Mouse (Mus musculus) liver, embryonic 11.5 days (tissue): ENCODE data around the gene Pak1. TPM values are rescaled to one million over a fixed set of nuclear protein-coding genes. Genes with fewer than 3 reads are reported as not detected.
"Not testable (repeated sequence)": the region's sequence is repeated elsewhere in the genome, so short reads cannot be mapped to it uniquely, and the experiment has no call there.

Experiments
- ATAC-seq: fragments of 200-750 bp; cut with Nextera tagmentation; replicated peaks from 2 replicates; pipeline ENCODE4 v1.8.0; 2017; ENCODE audit warnings: moderate number of reproducible peaks, mild to moderate bottlenecking, moderate TSS enrichment, moderate library complexity; ENCODE audit not compliant: low FRiP score
- DNase-seq: peaks from one replicate; pipeline ENCODE4 v3.0.0-alpha.2; 2017; ENCODE audit warnings: low spot score
- H3K27ac ChIP-seq: fragments of 300-500 bp; sonication (generic); 2 replicates; pipeline ENCODE4 v1.5.1; 2014; ENCODE audit warnings: mild to moderate bottlenecking, low read depth, low read length, control low read depth
- H3K27me3 ChIP-seq: fragments of 300-500 bp; sonication (generic); replicated peaks from 2 replicates; pipeline ENCODE4 v1.6.1; 2014; ENCODE audit warnings: low read length, mixed read lengths; ENCODE audit not compliant: control insufficient read depth, insufficient read depth
- H3K36me3 ChIP-seq: fragments of 300-500 bp; sonication (generic); 2 replicates; pipeline ENCODE4 v1.6.1; 2014; ENCODE audit warnings: mild to moderate bottlenecking, low read length, moderate library complexity, mixed read lengths; ENCODE audit not compliant: control insufficient read depth, insufficient read depth
- H3K4me1 ChIP-seq: fragments of 300-500 bp; sonication (generic); replicated peaks from 2 replicates; pipeline ENCODE4 v1.6.1; 2014; ENCODE audit warnings: low read length, mixed read lengths; ENCODE audit not compliant: control insufficient read depth, insufficient read depth
- H3K4me2 ChIP-seq: fragments of 300-500 bp; sonication (generic); 2 replicates; pipeline ENCODE4 v1.6.1; 2014; ENCODE audit warnings: mild to moderate bottlenecking, control low read depth, moderate library complexity
- H3K4me3 ChIP-seq: fragments of 300-500 bp; sonication (generic); 2 replicates; pipeline ENCODE4 v1.5.1; 2014; ENCODE audit warnings: low read depth, low read length, control low read depth
- H3K9ac ChIP-seq: fragments of 300-500 bp; sonication (generic); 2 replicates; pipeline ENCODE4 v1.6.1; 2014; ENCODE audit warnings: low read depth, low read length, control low read depth
- H3K9me3 ChIP-seq: fragments of 300-500 bp; sonication (generic); 2 replicates; pipeline ENCODE4 v1.6.1; 2016; ENCODE audit warnings: low read length, inconsistent platforms, mixed read lengths; ENCODE audit not compliant: control insufficient read depth
- WGBS: fragments of 180-500 bp; shearing (Covaris S2); extraction: QIAGEN DNeasy Blood & Tissue Kit; methylation state at CpG from one replicate; pipeline ENCODE4 v1.1.7; 2014; 5-methylcytosine and 5-hydroxymethylcytosine counted together
- polyA plus RNA-seq: library from polyadenylated mRNA; unstranded; fragments of >200 nt; fragmentation: Nextera tagmentation; extraction: Ambion mirVana; gene quantifications from 2 replicates; pipeline ENCODE4 v1.2.1, GENCODE M21; 2014

Gene Pak1
- polyA plus RNA-seq, 1 experiment from 2014 or later, result 15.4 TPM

GRCm38 (mm10) chr7:97846539-97846938 is 58.2 kb downstream of the Pak1 start:
- no peaks in the 10 kb centered on the region for H3K27me3 ChIP-seq
- DNase-seq, result no peak
- H3K9me3 ChIP-seq, result no peaks in the 10 kb centered on the region
- ATAC-seq, result no peak
- H3K4me1 ChIP-seq, result peaks cover 7% of the 10 kb centered on the region
- H3K4me2 ChIP-seq, result no peak overlapping the region
- no peak overlapping the region for H3K9ac ChIP-seq
- no peak overlapping the region for H3K4me3 ChIP-seq
- H3K27ac ChIP-seq, result no peak overlapping the region
- no peaks in the 10 kb centered on the region for H3K36me3 ChIP-seq

DNA sequence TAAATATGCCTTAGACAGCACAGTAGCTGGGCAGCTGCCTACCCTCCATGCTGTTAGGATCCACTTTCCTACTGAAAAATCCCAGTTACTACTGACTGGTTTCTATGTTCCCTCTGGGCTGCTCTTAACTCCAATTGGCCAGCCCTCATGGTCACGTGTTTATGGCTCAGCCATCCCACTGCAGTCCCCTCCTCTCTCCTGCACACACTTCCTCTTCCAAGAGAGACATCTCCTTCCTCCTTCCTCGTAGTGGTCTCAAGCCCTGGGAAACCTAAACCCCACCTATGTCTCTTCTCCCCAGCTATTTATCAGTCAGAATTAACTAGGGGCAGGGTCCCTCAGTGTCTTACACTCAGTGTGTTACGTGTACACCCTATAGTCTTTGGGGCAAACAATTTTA is 61.2 kb downstream of the Pak1 start:
- not testable (repeated sequence) for ATAC-seq, H3K4me3 ChIP-seq, H3K4me1 ChIP-seq, H3K9ac ChIP-seq, H3K27me3 ChIP-seq, H3K27ac ChIP-seq, H3K4me2 ChIP-seq, H3K9me3 ChIP-seq, H3K36me3 ChIP-seq, DNase-seq
- 51% methylated on average over 3 of the region's 3 CpGs for WGBS

GRCm38 (mm10) chr7:97850331-97850730 is 62.0 kb downstream of the Pak1 start:
- Histone ChIP-seq H3K27me3 (no peaks in the 10 kb centered on the region), H3K4me1 (no peaks in the 10 kb centered on the region), H3K36me3 (no peaks in the 10 kb centered on the region), H3K4me3 (no peak overlapping the region), H3K27ac (no peak overlapping the region), H3K9me3 (no peaks in the 10 kb centered on the region), H3K9ac (no peak overlapping the region), H3K4me2 (no peak overlapping the region)
- WGBS, result 81% methylated on average over 3 of the region's 3 CpGs
- no peak for DNase-seq
- ATAC-seq, result no peak

DNA sequence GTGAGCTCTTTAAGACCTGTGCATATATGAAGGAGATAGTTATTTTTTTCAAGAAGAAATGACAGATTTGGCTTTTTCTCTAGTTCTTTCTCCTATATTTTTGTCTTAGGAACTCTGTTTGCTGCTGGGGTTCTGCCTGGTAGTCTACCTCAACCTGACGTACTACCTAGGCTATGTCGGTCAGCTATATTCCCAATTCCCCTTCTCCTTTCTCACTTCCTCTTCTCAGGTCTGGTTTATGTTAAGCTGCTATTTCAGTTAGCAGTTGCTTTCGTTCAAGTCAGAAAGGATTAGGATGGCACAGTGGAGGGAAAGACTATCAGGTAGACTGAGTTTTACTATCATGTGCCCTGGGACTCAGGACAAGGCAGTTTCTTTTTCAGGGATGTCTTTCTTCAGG is 75.2 kb downstream of the Pak1 start:
- WGBS, result 52% methylated on average over 3 of the region's 3 CpGs
- H3K4me1 ChIP-seq, result no peaks in the 10 kb centered on the region
- no peaks in the 10 kb centered on the region for H3K9me3 ChIP-seq
- no peak overlapping the region for H3K4me3 ChIP-seq
- no peak overlapping the region for H3K9ac ChIP-seq
- no peaks in the 10 kb centered on the region for H3K27me3 ChIP-seq
- H3K27ac ChIP-seq, result no peak overlapping the region
- ATAC-seq (no peak), DNase-seq (no peak)
- no peaks in the 10 kb centered on the region for H3K36me3 ChIP-seq
- H3K4me2 ChIP-seq, result no peak overlapping the region

- no peak for DNase-seq
- no peaks in the 10 kb centered on the region for H3K27me3 ChIP-seq
- H3K9me3 ChIP-seq, result no peaks in the 10 kb centered on the region
- H3K4me2 ChIP-seq, result no peak overlapping the region
- ATAC-seq, result no peak
- H3K4me1 ChIP-seq, result no peaks in the 10 kb centered on the region
- 59% methylated on average over 1 of the region's 1 CpGs for WGBS
- no peak overlapping the region for H3K9ac ChIP-seq
- no peak overlapping the region for H3K27ac ChIP-seq
- no peak overlapping the region for H3K4me3 ChIP-seq
- H3K36me3 ChIP-seq, result no peaks in the 10 kb centered on the region
These were observed 76.2 kb downstream of the Pak1 start for GRCm38 (mm10) chr7:97864531-97864930.

DNA sequence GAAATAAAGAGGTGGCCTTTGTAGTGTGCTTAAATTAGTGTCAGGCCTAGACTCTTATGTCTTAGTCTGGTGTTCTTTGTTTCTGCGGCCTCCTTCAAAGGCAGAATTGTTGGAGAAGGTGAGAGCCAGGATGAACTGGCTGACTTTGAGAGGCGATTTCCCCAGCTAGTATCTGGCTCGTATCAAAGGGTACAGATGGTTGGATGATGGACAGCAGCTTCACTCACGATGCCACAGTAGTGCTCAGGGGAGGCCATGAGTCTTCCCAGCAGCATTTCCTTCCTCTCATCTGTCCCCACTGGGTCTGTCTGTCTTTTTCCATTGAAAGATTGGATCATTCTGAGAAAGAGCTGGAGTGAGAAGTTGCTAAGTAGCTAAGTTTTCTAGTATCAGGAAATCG is 79.5 kb downstream of the Pak1 start:
- no peak overlapping the region for H3K27ac ChIP-seq

DNA sequence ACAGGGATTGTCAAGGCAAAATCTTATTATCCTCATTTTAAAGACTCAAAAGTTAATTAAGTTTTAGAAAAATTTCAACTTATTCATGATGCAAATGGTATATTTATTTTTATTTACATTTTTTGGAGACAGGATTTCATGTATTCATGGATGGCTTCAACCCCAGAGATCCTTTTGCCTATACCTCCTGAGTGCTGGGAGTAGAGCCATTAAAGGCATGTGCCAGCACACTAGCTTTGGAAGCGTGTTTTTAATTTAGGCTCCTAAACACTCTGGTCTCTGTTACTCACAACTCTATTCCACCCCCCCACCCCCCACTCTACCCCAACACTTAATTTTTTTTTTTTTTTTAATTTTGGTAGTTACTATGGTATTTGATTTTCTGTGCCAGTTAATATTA is 80.4 kb downstream of the Pak1 start:
- Histone ChIP-seq H3K36me3 (no peaks in the 10 kb centered on the region), H3K9ac (no peak overlapping the region), H3K9me3 (no peaks in the 10 kb centered on the region), H3K4me2 (no peak overlapping the region), H3K27me3 (no peaks in the 10 kb centered on the region), H3K27ac (no peak overlapping the region), H3K4me3 (no peak overlapping the region), H3K4me1 (no peaks in the 10 kb centered on the region)
- ATAC-seq, result no peak
- 81% methylated on average over 1 of the region's 1 CpGs for WGBS
- DNase-seq, result no peak

More for the DNA sequence above, 79.5 kb downstream of the Pak1 start:
- WGBS, result 65% methylated on average over 5 of the region's 5 CpGs
- H3K27me3 ChIP-seq, result no peaks in the 10 kb centered on the region
- ATAC-seq (no peak), DNase-seq (no peak)
- H3K4me2 ChIP-seq, result no peak overlapping the region
- H3K4me1 ChIP-seq, result no peaks in the 10 kb centered on the region
- no peak overlapping the region for H3K4me3 ChIP-seq
- H3K9me3 ChIP-seq, result no peaks in the 10 kb centered on the region
- no peak overlapping the region for H3K9ac ChIP-seq
- H3K36me3 ChIP-seq, result no peaks in the 10 kb centered on the region

DNA sequence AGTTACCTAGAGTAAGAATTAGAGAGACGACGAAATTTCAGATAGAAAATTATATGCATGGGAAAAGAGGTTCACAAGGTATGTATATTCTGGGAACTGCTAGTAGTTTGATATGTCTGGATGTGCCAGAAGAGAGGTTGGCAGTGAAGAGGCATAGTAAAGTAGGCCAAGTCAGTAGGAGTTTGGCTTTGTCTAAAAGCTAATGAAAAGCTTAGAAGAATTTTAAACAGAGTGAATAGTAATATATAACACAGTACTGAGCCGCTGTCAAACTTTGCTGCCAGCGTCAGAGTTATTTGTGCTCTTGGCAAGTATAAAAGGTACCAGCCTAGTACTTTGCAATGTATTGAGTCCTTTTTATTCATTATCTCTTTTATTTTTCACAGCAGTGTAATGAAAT is 84.1 kb downstream of the Pak1 start:
- Histone ChIP-seq H3K4me1 (no peaks in the 10 kb centered on the region), H3K27me3 (no peaks in the 10 kb centered on the region), H3K4me2 (no peak overlapping the region), H3K27ac (no peak overlapping the region), H3K4me3 (no peak overlapping the region), H3K9ac (no peak overlapping the region), H3K36me3 (no peaks in the 10 kb centered on the region), H3K9me3 (no peaks in the 10 kb centered on the region)
- no peak for ATAC-seq
- no peak for DNase-seq
- WGBS, result 95% methylated on average over 4 of the region's 4 CpGs

DNA sequence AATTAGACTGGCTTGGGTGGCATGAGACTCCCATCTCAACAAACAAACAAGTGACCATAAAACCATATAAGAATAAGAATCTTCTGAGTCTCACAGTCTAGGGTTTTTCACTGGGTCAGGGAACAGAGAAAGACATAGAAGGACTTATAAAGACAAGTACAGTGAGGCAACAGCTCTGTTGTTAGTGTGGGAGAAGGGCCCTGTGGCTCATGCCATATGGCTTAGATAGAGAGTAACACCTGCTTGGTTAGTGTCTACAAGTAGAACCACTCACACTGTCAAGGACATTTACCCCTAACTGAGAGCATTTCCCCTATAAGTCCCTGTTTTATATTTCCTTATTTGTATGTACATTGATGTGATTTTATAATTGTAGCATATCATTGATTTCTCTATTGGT is 85.0 kb downstream of the Pak1 start:
- no peaks in the 10 kb centered on the region for H3K4me1 ChIP-seq
- H3K4me3 ChIP-seq, result no peak overlapping the region
- no peak overlapping the region for H3K27ac ChIP-seq
- no peak overlapping the region for H3K4me2 ChIP-seq
- no peaks in the 10 kb centered on the region for H3K27me3 ChIP-seq
- no peak for ATAC-seq
- H3K9ac ChIP-seq, result no peak overlapping the region
- no peaks in the 10 kb centered on the region for H3K36me3 ChIP-seq
- H3K9me3 ChIP-seq, result no peaks in the 10 kb centered on the region
- DNase-seq, result no peak
